Mouse (Mus musculus) hematopoietic stem cell, adult 5-6 weeks (primary cell): ENCODE measurements at regions not wholly inside any gene's neighbourhood (a gene's known extent, or its start where the extent isn't known, plus 50 kb on each side); places are given as distances from the start of the nearest gene placed in this dataset.

Experiments
- ATAC-seq, 2 experiments: fragments of 125-278 bp in 1 of 2; replicated peaks in 1 of 2; 2 replicates each; pipeline ENCODE4 v1.8.0; 2016 to 2017; ENCODE audit warnings: inconsistent platforms in 2 of 2, mild to moderate bottlenecking in 2 of 2, moderate number of reproducible peaks in 2 of 2, low read depth in 1 of 2, moderate TSS enrichment in 1 of 2; ENCODE audit not compliant: low FRiP score in 2 of 2, poor library complexity in 2 of 2, severe bottlenecking in 2 of 2, insufficient read depth in 1 of 2, low TSS enrichment in 1 of 2

DNA sequence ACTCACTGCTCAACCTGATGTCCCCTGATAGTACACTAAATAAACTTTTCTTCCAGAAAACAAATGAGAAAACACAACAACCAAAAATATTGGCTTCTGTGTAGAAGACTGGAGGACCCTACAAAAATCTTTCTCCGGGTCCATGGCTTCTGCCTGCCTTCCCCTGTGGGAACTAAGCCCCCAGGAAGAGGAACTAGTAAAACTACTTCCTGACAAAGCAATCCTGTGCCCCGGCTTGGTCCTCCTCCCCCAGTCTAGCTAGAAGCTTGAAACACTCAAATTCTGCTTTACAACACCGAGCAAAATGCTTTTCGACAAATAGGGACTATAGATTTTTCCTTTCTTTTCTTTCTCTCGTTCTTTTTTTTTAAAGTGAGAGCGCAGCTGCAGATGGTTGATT is 51.3 kb upstream of the Mki67 start:
- no peak for ATAC-seq

DNA sequence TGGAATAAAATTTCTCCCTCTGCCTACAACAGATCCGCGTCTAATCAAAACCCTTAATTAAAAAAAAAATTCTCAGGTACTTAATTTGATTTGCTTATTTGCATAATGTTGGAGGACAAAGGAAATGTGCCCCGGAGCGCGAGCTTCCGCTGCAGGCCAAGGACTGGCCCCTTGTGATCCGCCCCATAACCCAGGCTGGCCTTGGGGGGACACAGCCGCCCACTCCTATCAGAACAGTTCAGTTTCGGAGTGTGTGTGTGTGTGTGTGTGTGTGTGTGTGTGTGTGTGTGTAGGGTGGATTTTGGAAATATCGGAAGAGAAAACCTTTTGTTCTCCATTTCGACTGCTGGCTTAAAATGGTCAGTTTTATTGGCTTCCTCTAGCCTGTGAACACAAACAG is 51.9 kb upstream of the Mki67 start:
- ATAC-seq: no peak

DNA sequence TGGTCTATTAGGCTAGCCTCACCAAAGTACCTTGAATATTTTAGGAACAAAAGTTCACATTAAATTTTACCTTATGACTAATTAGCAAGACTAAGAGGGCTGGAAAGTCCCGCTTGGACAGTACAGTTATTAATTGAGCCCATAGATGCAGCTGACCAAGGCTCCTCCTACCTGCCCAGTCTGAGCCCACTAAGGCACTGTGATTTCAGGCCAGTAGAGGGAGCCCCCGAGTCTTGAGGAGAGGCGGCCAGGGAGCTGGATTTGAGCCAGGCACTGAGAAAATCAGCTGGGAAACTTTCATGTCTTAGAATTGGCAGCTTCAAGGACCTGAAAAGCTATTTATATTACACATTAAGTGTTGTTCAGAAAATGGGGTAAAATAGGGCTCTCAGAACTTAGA is 52.4 kb upstream of the Mki67 start:
- ATAC-seq: peak; percentile 81 to 82

DNA sequence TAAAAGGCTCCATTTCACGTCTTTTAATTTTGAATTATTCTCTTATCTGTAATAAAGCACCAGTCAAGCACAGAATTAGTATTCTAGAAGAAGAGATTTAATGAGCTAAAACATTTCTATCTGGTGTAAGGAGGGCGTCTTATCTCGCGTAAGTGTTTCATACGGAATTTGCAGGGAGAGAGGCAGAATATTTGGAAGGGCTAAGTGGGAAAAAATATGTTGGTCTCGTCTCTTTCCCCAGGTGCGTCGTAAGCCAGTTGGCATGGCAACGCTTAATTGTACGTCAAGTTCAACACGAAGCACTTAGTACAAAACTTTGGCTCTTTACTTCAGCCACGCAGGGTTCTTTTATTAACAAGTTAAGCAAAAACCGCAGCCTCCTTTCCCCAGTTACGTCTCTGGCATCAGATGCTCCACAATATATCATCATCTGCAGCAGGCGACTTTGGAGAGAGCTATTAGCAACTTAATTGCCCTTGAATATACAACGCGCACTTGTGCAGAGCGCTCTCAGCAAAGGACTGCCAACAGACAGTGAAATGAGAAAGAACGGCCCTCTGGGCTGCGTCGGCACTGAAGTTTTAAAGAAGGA is 53.0 kb upstream of the Mki67 start:
- no peak for ATAC-seq

DNA sequence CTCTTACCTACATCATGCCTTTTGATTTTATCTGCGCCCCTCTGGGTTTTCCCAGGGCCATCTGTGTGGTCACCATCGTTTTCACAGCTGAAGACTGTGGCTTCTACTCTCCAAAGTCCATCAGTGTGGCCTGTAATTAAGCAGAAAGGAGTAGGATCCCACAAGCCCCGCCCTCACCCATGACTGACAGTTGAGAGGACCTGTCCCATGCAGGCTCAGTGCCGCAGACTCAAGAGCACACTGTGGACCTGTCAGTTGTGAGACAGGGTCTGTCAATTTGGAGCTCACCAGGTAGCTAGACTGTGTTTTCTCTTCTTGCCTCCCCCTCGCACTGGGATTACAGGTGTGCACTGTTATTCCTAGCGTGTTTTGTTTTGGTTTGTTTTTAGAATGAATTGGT is 53.9 kb upstream of the Mki67 start:
- no peak for ATAC-seq

DNA sequence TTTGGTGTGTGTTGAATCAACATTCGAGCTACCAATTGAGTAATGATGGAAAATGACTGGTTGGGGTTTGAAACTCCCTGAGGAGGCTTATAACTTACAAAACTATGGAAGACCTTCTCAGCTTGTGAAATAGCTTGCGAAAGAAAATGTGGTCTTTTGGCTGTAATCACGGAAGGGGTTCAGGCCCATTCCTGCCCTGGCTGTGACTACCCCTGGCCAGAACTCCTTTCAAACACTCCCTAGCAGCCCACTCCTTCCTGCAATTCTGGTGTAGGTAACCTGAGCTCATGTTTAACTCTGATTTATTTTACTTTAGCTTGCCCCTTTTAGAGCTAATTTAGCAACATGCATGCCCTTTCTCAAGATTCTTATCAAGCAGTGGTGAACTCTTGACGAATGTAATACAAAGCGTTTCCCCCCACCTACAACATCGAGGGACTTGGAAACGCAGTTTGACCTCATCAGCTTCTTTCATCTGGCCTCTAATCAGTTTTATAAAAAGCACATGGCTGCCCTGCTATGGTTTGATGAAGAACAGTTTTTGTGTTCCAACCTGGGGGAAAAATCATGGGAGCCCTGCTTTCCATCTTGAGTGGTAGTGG is 59.8 kb upstream of the Mki67 start:
- ATAC-seq: no peak

DNA sequence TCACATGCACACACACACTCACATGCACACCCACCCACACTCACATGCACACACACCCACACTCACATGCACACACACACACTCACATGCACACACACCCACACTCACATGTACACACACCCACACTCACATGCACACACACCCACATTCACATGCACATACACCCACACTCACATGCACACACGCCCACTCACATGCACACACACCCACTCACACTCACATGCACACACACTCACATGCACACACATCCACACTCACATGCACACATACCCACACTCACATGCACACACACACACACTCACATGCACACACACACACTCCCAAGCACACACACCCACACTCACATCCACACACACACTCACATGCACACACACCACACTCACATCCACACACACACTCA is 74.0 kb upstream of the Mki67 start:
- no peak for ATAC-seq

DNA sequence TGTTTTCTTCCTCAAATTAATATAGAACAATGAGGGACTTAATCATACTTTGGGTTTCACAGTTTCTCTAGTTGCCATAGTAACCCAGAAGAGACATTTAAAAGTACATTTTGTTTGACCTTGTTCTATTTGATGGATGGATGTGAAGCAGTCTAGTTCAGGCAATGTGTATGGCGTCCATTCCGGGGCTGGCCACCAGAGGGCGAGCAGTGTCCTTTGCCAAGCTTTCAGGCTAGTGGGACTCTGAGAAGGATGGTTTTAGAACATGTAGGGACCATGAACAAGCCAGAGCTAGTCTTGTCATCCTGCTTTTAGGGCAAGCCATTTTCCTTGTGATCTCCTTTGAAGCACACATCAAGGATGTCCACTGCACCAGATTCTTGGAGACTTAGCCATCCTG is 74.8 kb upstream of the Mki67 start:
- peak; percentile 68 to 81 for ATAC-seq

DNA sequence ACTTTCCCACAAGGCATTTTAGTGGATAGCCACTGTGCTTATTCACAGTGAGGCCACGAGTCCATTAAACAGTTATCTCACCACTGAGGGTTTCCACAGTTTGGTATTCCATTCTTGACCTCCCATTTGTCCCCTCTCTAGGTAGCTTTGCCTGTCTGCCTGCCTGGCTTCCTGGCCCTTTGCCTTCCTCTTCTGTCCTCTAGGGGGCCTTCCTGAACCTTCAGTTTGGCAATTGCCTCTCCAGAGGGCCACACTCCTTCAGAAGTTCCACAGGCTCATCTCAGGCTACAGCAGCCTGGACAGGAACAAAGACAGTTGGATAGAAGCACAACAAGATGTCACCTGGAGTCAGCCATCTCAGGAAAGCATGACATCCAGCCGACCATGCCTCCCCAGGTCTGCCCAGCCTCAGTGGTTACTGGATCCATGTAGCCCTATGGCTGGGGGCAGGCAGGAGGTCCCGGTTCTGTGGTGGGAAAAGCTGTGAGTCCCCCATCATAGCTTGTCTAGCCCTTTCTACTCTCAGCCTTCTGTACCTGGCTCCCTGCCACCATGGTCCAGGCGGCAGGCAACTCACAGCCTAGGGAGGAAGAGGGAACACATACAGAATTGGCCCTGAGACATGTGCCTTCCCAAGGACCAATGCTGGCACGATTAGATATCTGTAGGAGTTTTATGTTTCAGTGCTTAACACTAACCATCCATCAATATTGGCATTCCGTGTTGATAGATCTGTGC is 76.0 kb upstream of the Mki67 start:
- ATAC-seq: no peak

DNA sequence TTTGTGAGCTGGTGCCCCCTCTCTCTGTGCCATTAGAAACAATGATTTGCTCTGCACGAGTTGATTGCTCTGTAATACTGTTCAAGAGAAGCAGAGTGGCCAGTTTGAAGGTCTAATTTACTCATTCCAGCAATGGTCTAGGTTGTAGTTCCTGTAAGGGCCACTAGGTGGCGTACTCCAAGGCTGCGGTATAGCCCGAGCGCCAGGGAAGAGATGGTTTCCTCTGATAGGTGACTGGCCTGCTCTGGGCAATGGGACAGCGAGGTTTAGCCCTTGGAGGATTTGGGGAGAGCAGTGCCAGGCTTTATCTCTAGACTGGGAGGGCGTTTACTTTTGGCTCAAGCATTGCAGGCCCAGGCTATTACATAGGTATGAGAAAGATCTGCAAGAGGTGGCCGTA is 76.8 kb upstream of the Mki67 start:
- peak; percentile 70 to 73; a peak in 3 of 4 replicates for ATAC-seq

DNA sequence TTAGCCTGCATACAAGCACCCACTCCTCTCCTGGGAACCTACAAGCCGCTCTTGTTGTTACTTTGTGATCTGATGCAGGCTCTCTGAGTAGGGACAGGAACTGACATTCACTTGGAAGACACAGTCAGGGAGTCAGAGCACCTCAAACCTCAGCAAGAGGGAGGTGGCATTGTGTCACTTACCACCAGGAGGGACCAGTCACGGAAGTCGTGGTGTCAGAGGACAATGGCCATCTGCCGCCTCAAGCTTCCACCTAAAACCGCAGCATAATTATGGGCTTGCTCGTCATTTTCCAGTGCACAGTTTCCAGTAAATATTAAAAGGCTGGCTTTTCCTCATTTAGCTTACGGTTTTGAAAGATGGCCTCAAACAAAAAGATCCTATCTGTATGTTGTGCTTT is 78.1 kb upstream of the Mki67 start:
- no peak; a peak in 1 of 4 replicates for ATAC-seq

DNA sequence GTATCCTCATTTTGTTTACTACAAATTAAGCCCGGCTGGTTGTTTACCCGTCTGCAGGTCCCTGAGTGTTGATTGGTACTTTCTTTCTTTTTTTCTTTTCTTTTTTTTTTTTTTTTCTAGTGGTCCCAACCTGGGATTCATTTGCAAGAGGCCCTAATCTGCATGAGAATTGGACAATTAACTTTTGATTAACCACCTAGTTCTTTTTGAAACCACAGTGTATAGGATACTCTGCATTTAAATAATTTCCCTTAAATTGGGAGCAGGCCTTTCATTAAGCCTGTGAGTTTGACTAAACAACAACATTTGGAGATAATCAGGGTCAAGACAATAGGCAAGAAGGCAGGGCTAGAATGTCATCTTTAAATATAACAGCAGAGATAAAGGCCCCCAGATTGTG is 78.5 kb upstream of the Mki67 start:
- ATAC-seq: no peak

DNA sequence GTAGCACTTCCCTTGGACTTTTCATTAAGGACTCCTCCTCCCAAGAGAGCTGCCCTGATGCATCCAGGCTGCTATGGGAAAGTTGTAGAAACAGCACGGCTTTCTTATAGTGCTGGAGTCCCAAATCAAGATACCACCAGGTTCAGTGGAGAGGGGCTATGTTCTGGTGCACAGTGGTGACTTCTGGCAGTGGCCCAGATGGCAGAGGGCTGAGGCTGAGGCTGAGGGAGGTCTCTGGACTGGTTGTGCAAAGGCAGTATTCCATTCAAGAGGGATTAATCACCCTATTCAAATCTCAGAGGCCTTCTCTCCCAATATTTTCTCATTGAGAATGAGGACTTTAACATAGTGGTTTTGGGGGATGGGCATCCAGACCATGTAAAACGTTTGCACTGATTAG is 82.3 kb upstream of the Mki67 start:
- no peak for ATAC-seq

DNA sequence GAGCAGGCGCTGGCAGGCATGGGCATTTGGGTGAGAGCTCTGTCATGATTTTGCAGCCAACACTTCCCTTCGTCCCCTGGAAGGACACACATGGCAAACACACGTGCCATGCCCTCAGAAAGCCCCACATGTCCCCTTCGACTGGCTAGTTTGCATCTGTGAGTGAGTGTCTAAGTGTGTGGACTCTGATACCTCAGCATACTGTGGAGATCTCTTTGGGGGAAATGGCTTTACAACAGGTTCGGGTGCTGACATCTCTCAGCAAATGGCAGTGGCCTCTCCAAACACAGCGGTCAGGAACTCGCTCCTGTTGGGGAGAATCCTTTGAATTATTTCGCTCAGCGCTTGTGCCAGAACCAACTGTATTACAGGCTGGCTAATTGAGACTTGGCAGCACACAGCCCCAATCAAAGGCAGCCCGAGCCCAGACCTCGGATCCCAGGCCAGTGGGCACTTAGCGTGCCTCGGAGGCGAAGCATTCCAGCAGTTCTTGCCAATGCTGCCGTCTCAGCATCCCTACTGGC is 86.5 kb upstream of the Mki67 start:
- ATAC-seq: no peak

DNA sequence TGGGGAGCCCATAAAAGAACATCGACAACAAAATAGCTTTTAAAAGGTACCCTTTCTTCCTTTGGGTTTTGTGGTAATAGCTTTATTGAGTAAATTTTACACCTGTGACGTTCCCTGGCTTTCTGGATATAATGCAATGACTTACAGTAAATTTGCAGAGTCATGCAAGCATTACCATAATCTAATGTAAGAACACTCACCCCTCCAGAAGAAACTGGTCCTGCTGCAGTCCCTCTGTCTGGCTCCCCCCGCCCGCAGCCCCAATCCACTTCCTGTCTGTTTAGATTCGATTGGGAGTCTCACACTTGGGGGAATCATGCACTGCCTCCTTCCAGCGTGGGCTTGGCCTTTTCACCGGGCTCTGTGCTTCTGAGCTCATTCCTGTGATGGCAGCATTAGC is 88.6 kb upstream of the Mki67 start:
- peak; percentile 19 to 27; a peak in 2 of 4 replicates for ATAC-seq

DNA sequence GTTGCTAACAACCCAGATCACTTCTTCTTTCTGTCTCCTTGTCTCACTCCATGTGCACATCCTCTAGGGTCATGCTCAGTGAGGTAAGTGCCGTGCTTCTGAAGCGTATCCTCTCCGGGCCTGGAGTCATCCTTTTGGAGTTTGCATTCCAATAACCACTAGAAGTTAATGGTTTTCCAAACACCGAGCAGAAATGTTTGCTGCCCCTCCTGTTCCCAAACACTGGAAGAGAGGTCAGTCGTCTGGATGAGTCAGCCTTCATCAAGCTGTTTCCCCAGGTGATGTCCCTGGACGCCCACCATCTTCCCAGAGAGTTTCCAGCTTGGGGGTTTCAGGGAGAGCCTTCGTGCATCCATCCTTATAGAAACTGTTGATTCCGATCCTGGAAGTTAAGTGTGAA is 90.0 kb upstream of the Mki67 start:
- ATAC-seq: no peak; a peak in 1 of 4 replicates

DNA sequence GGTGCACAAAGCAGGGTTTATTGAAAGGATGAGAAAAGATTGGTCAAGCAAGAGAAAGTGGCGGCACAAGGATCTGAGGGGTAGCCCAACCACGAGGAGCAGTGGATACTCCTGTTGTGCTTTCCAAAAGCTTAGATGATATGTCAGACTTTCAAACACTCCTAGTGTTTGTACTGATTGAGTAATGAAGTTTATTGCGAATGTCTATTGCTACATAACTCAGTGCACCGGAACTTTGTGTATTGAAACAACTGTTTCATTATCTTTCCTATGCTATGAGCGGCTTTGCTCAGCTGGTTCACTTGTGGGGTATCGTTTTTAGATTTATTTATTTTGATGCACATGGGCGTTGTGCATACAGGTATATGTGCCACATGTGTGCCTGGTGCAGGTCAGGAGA is 90.5 kb upstream of the Mki67 start:
- ATAC-seq: peak in 1 of 2 experiments; percentile 11; a peak in 1 of 4 replicates

DNA sequence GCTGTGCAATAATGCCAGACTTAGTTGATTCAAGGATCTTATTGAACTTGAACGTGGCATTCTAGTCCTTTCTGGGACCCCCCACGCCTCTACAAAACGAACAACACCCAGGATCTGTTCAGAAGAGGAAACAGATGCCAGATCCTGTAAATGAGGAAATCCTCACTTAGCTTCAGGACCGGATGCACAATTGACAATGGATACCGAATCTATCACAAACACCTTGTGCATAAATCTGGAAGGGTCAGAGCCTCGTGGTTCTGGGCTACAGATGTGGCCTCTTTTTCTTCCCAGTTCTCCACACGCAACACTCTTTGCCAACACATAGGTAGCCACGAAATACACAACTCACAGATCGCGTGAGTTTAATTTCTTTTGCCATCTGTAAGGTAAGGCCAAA is 93.0 kb upstream of the Mki67 start:
- peak; percentile 28 to 54; a peak in 3 of 4 replicates for ATAC-seq
